Mouse (Mus musculus): ENCODE data around the gene Specc1l. TPM values are rescaled to one million over a fixed set of nuclear protein-coding genes. Genes with fewer than 3 reads are reported as not detected.

Specc1l gene
- total RNA-seq, 2 experiments from 2014 or later: 32.1 to 34.9 TPM

GRCm38 (mm10) chr10:75221936-75222610 lies 10.2 kb downstream of the Specc1l start:
- intact Hi-C loops (cut with DNase I): no loop called here
- no peak for DNase-seq

DNA sequence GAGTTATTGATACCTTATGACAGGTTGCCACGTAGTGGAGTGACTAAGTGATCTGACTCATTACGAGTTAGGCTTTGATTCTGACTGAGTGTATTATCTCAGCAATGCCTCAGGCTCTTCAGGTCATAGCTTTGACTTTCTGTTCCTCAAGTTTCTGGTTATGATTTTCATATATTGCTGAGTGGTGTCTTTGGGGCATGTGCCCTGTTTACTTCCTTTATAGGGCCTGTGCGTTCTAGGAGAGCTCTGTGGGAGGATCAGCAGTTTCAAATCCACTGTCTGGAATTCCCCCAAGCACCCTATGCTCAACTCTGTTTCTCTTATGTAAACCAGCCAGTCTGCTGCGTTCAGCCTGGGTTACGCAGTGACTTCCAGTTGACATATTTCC lies 10.7 kb downstream of the Specc1l start:
- intact Hi-C loops (cut with DNase I): no loop called here
- no peak for DNase-seq

GRCm38 (mm10) chr10:75224154-75224553 lies 12.3 kb downstream of the Specc1l start:
- intact Hi-C loops (cut with DNase I): no loop called here

DNA sequence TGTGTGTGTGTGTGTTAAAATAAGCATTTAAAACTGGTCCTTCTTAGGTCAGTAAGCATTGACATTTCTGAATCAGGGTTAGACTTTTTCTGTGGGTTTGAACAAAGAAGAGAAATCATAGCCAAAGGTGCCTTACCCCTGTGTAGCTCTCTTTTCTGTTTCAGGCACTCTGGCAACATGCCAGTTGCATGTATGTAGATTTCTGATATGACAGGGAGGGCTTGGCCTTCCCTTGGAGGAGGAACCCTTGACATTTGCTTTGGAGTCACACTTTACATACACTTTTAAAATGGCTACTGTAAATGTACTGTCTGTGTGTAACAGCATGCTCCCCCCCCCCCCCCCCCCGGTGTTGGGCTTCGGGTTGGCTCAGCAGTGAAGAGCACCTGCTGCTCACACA lies 12.8 kb downstream of the Specc1l start:
- no peak for DNase-seq
- intact Hi-C loops (cut with DNase I): no loop called here

More at GRCm38 (mm10) chr10:75224154-75224553, 12.3 kb downstream of the Specc1l start:
- no peak for DNase-seq

DNA sequence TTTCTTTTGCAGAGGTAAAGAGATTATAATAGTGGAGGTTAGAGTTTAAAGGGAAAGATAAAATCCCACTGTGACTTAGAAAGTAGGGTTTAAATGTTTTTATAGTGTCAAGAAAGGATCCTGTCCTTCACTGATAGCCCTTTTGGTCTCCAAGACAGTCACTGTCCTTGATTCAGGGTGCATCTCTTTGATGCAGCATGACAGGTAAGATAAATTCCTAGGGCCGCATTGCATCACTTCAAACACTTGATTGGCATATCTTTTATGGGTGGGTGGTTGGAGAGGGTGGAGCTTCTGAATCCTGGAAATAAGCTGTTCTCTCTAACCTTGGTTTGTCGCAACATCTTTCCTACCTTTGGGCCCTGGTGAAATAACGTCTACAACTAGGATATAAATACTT lies 15.5 kb downstream of the Specc1l start:
- intact Hi-C loops (cut with DNase I): no loop called here
- no peak for DNase-seq

DNA sequence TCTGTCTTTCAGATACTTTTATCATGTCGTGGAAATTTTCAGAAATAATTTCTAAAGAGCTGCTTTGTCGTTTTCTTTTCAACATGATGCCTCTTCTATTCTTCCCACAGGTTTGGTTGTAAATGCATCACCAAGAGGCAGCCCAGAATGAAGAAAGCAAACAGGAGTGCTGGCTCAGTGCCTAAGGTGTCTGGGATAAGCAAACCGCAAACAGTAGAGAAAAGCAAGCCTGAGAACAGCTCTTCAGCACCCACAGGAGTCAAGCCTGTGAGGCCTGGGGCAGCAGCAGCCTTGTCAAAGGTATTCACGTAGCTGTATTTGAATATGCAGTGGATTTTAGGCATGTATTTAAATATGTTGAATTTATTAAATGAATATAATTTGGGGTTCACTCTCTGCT lies 18.7 kb downstream of the Specc1l start:
- DNase-seq: no peak
- intact Hi-C loops (cut with DNase I): no loop called here

DNA sequence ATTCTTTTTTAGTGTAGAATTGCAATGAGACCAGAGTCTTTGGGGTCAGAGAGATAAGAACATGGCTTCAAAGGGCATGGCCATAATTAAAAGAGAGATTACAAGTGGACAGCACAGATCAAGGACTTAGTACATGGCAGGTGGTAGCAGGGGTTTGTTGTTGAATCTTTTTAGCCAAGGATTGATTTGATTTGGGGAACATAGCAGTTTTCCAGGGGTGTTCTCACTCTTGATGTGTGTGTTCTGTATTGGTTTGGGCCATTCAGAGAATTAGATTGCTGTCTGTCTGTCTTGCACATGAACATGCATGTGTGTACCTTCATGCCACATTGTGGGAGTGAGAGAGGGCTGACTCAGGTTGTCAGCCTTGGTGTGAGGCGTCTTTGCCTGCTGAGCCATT lies 20.0 kb downstream of the Specc1l start:
- DNase-seq: no peak
- intact Hi-C loops (cut with DNase I): no loop called here

- no peak for DNase-seq
- intact Hi-C loops (cut with DNase I): no loop called here
Observed at GRCm38 (mm10) chr10:75232612-75233155, 20.8 kb downstream of the Specc1l start.

GRCm38 (mm10) chr10:75233489-75233888 lies 21.6 kb downstream of the Specc1l start:
- no peak for DNase-seq
- intact Hi-C loops (cut with DNase I): no loop called here

DNA sequence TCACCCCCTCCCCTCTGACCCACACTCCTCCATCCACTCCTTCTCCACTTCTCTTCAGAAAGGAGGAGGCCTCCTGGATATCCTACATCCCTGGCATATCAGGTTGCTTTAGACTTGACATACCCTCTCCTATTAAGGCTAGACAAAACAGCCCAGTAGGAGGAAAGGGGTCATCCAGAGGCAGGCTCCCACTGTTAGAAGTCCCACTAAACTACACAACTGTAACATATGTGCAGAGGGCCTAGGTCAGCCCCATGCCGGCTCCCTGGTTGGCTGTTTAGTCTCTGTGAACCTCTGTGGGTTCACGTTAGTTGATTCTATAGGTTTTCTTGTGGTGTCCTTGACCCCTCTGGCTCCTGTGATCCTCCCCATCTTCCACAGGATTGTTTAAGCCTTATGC lies 23.9 kb downstream of the Specc1l start:
- DNase-seq: no peak
- intact Hi-C loops (cut with DNase I): no loop called here

DNA sequence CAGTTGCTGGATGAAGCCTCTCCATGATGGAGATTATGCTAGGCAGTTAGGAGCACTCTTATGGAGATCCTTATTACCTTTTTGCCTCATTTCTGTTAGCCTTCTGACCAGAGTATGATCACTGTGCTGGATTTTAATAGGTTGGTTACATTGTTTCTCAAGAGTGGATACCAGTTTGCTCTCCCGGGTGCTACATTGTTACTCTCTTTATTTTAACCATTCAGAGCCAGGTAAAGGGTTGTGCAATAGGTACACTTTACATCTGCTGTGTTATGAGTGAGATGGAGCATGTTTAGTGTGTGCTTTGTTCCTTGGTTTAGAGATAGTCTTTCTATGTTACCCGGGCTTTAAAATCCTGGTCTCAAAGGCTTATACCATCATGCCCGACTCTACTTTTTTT lies 24.3 kb downstream of the Specc1l start:
- intact Hi-C loops (cut with DNase I): no loop called here
- no peak for DNase-seq

DNA sequence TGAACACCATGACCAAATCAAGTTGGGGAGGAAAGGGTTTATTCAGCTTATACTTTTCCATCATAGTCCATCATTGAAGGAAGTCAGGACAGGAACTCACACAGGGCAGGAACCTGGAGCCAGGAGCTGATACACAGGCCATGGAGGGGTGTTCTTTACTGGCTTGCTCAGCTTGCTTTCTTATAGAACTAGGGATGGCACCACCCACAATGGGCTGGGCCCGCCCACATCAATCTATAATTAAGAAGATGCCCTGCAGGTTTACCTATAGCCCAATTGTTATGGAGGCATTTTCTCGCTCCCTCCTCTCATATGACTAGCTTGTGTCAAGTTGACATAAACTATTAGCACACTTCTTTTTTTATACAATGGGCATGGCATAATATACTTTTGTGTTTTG lies 25.3 kb downstream of the Specc1l start:
- intact Hi-C loops (cut with DNase I): no loop called here
- DNase-seq: no peak

DNA sequence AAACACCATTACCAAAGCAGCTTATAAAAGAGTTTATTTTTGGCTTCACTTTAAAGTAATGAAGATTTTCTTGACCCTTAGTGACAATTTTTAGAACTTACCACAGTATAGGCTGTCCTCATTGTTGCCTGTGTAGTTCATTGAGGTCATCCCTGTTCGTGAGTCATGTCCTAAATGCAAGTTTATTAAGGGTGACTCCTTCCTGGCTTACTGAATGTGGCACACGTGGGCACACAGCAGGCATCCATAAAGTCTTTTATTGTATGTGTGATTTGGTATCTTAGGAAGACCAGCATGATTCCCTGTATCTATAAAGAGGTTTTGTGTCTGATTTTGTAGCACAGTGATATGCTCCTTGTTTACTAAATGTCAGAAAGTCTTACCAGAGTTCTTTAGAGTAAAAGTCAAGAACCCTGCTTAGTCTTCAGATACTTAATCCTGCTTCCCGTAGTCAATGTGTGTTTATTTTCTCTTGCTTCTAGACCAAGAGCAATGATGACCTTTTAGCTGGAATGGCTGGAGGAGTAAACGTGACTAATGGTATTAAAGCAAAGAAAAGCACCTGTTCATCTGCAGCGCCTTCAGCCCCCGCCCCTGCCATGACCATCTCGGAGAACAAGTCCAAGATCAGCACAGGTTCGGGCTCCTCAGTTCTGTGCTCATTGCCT lies 28.8 kb downstream of the Specc1l start:
- intact Hi-C loops (cut with DNase I): no loop called here
- DNase-seq: no peak

DNA sequence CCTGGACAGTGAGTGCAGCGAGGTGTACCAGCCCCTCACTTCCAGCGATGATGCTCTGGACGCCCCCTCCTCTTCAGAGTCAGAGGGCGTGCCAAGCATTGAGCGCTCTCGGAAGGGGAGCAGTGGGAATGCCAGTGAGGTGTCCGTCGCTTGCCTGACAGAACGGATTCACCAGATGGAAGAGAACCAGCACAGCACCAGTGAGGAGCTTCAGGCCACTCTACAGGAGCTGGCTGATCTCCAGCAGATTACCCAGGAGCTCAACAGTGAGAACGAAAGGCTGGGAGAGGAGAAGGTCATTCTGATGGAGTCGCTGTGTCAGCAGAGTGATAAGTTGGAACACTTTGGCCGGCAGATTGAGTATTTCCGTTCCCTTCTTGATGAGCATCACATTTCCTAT lies 33.9 kb downstream of the Specc1l start:
- intact Hi-C loops (cut with DNase I): no loop called here

GRCm38 (mm10) chr10:75246331-75246730 lies 34.5 kb downstream of the Specc1l start:
- no peak for DNase-seq

More for the DNA sequence above, 33.9 kb downstream of the Specc1l start:
- DNase-seq: no peak

DNA sequence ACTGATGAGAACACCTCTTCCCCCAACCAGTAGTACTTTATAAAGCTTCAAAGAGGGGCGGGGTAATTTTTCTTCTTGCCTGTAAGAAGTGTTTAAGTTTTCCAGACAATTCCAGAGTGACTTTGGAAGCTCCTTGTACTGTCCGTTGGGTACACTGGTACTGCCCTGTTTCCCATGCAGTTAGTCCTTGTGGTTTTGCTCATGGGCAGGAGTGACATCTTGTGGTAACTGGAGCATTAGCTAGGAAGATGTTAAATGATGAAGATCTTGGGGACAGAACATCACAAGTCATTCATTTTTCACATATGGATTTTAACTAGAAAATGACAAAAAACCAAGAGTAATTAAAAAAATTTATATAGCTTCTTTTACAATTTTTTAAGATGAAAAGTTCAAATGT lies 39.1 kb downstream of the Specc1l start:
- intact Hi-C loops (cut with DNase I): no loop called here
- no peak for DNase-seq

More at GRCm38 (mm10) chr10:75246331-75246730, 34.5 kb downstream of the Specc1l start:
- intact Hi-C loops (cut with DNase I): no loop called here

- intact Hi-C loops (cut with DNase I): no loop called here
- DNase-seq: no peak
Observed at GRCm38 (mm10) chr10:75252301-75253022, 40.6 kb downstream of the Specc1l start.

DNA sequence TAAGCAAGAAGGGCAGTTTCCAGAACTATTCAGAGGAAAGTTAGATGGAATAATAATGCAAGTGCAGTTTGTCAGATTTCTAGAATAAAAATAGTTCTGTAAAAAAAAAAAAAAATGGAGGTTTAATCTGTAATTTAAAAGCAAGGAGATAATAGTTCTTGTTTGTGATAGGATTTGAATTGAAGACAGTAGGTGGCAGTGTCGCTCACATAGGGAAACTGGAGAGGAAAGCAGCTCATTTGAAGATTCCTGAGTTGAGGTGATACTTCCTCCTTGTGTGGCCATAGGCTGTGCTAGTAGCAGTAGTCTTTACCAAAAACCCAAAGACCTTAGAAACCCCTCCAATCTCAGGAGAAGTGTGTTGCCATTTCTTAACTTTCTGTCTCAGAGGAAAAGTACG lies 43.2 kb downstream of the Specc1l start:
- no peak for DNase-seq
- intact Hi-C loops (cut with DNase I): loop anchor here (2.0 to 5.0 kb wide), 2 partner anchors 72 to 182 kb away; no protein-coding TSS in a partner anchor

GRCm38 (mm10) chr10:75257401-75257800 lies 45.5 kb downstream of the Specc1l start:
- intact Hi-C loops (cut with DNase I): loop anchor here (5.0 kb wide), 1 partner anchor 180 kb away; no protein-coding TSS in a partner anchor
- no peak for DNase-seq

DNA sequence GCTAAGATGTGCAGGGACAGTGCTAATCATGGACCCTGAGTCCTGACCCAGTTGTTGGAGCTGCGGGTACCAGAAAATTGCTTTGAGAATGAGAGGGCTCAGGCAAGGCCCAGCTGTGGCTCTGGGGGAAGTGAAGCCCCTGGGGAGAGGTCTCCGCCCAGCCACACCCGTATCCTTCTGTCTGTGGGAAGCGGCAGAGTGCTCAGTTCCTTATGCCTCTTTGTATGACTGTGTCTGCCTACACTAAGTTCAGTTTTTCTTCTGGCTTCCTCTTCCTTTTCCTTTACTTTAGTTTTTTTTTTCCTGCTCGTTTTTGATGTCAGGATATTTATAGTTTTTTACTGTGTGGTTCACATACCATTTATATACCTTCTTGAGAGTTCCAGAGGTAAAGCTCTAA lies 46.4 kb downstream of the Specc1l start:
- intact Hi-C loops (cut with DNase I): loop anchor here (5.0 kb wide), 1 partner anchor 179 kb away; no protein-coding TSS in a partner anchor

DNA sequence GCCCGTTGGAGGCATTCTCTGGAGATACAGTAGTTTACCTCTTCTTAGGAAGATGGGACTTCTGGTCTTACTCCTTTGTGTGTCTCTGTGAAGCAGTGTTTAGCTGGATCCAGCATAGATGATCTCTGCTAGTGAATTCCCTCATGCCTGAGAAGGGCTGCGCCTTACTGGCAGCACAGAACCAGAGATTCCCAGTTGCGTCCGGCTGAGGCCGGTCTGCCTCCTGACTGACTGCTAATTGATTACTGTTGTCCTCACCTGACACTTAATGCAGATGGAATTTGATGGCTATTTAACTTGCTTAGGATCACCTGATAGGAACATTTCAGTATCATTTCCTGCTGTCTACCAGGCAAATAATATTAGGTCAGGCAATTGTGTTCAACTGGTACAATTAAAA lies 49.4 kb downstream of the Specc1l start:
- intact Hi-C loops (cut with DNase I): no loop called here
- DNase-seq: no peak

More for the DNA sequence above, 46.4 kb downstream of the Specc1l start:
- DNase-seq: peak in 1 of 2 experiments; percentile 34

Measured in gastrocnemius, postnatal 36 days (tissue).